Mouse (Mus musculus) naive thymus-derived CD4-positive, alpha-beta T cell, adult 2 months (primary cell): ENCODE data around the gene Sar1b.
A peak's percentile ranks its signal among the peaks of the same experiment; 100 is the strongest.
"Not testable (repeated sequence)": the region's sequence is repeated elsewhere in the genome, so short reads cannot be mapped to it uniquely, and the experiment has no call there.

Source experiments
- DNase-seq: peaks from one replicate; pipeline ENCODE4 v3.0.0-alpha.2; 2011; ENCODE audit warnings: low read depth

Gene Sar1b

GRCm38 (mm10) chr11:51763213-51763907 lies at the start of gene Sar1b, which contains the start of gene Sec24a:
TSS of gene Sar1b (plus strand) at chr11:51763687.
TSS of gene Sec24a (minus strand) at chr11:51763634.
- peak; percentile 87 for DNase-seq

GRCm38 (mm10) chr11:51721066-51721465 lies 42.4 kb upstream of the Sar1b start:
- DNase-seq: no peak

- DNase-seq: no peak
Observed at GRCm38 (mm10) chr11:51732883-51733282, 30.6 kb upstream of the Sar1b start.

GRCm38 (mm10) chr11:51734218-51734617 lies 29.3 kb upstream of the Sar1b start:
- not testable (repeated sequence) for DNase-seq

- DNase-seq: no peak
Observed at GRCm38 (mm10) chr11:51738651-51739403, 24.7 kb upstream of the Sar1b start.

- no peak for DNase-seq
Observed at GRCm38 (mm10) chr11:51740701-51741100, 22.8 kb upstream of the Sar1b start.

GRCm38 (mm10) chr11:51746096-51746495 lies 17.4 kb upstream of the Sar1b start:
- DNase-seq: no peak

GRCm38 (mm10) chr11:51751623-51752225 lies 11.8 kb upstream of the Sar1b start:
- DNase-seq: not testable (repeated sequence)

- DNase-seq: no peak
Observed at GRCm38 (mm10) chr11:51755621-51756311, 7.7 kb upstream of the Sar1b start.

GRCm38 (mm10) chr11:51756352-51756771 lies 7.1 kb upstream of the Sar1b start:
- DNase-seq: peak; percentile 87

- DNase-seq: no peak
Observed at GRCm38 (mm10) chr11:51757023-51757422, 6.5 kb upstream of the Sar1b start.

GRCm38 (mm10) chr11:51757625-51758024 lies 5.9 kb upstream of the Sar1b start:
- no peak for DNase-seq

GRCm38 (mm10) chr11:51758207-51758606 lies 5.3 kb upstream of the Sar1b start:
- DNase-seq: not testable (repeated sequence)

- DNase-seq: no peak
Observed at GRCm38 (mm10) chr11:51759251-51759650, 4.2 kb upstream of the Sar1b start.

- no peak for DNase-seq
Observed at GRCm38 (mm10) chr11:51759941-51760657, 3.4 kb upstream of the Sar1b start.

GRCm38 (mm10) chr11:51761241-51761640 lies 2.2 kb upstream of the Sar1b start:
- no peak for DNase-seq

- DNase-seq: no peak
Observed at GRCm38 (mm10) chr11:51763955-51764354, 468 bp downstream of the Sar1b start.

- no peak for DNase-seq
Observed at GRCm38 (mm10) chr11:51764816-51765215, 1.3 kb downstream of the Sar1b start.

GRCm38 (mm10) chr11:51767579-51768220 lies 4.2 kb downstream of the Sar1b start:
- DNase-seq: no peak

GRCm38 (mm10) chr11:51768296-51768695 lies 4.8 kb downstream of the Sar1b start:
- DNase-seq: no peak

- no peak for DNase-seq
Observed at GRCm38 (mm10) chr11:51775507-51775906, 12.0 kb downstream of the Sar1b start.
